Mouse (Mus musculus): ENCODE data around the gene Oxct2a. TPM values are rescaled to one million over a fixed set of nuclear protein-coding genes. Genes with fewer than 3 reads are reported as not detected.

Gene Oxct2a
- total and polyA plus RNA-seq, 3 experiments = 0.08 TPM; not detected in 2

DNA sequence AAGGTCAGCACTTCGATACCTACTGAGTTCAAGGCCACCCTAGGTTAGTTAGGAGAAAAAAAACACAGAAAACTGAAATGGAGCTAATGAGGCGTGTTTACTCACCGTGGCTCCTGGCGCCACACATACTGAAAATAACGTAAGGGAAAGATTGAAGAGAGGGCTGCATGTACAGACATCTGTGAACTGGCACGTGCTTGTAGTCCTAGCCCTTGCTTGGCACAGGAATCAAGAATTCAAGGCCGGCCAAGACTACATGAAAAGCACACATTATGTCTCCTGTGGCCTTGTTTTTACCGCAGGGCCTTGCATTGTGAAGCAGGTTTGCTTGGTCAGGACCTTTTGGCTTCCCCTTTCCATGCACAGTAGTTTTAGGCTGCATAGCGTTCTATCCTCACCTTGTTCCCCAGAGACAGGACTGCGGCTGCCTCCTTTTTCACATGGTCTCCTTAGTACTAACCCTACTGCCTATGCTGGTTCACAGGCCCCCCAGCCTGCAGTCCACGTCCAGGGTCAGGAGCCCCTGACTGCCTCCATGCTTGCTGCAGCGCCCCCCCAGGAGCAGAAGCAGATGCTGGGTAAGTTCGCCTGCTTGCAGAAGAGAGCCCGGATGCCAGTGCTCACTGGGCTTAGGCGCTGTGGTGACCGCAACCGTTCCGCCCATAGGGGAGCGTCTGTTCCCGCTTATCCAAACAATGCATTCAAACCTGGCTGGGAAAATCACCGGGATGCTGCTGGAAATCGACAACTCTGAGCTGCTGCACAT lies 26.1 kb downstream of the Oxct2a start:
- Histone ChIP-seq H3K27me3 (replicated peaks) (no peaks in the 10 kb centered on the region), H3K27ac (ENCODE audit: insufficient read depth, low read depth) (no peak overlapping the region), H3K4me2 (ENCODE audit: insufficient read depth, low read depth, poor library complexity, severe bottlenecking) (no peak overlapping the region), H3K79me2 (replicated peaks; ENCODE audit: control insufficient read depth, extremely low read depth, insufficient read depth, poor library complexity, severe bottlenecking) (no peaks in the 10 kb centered on the region; the same call in none of the 2 replicates), H3K4me3 (replicated peaks in 1 of 3; ENCODE audit: low read depth in 2 of 3, low read length in 2 of 3, poor library complexity in 1 of 3) (no peak overlapping the region), H3K9ac (ENCODE audit: insufficient read depth, low read depth) (no peak overlapping the region), H3K4me1 (ENCODE audit: control insufficient read depth in 1 of 2, insufficient read depth in 2 of 2) (peaks cover 0 to 4% of the 10 kb centered on the region in 2 experiments; a peak in 2 of 4 replicates), H3K36me3 (replicated peaks in 1 of 2; ENCODE audit: control insufficient read depth in 1 of 2, insufficient read depth in 1 of 2, low read length in 1 of 2) (peaks cover 71 to 85% of the 10 kb centered on the region in 2 experiments), H3K9me3 (replicated peaks; ENCODE audit: low read length) (no peaks in the 10 kb centered on the region)
- dilution Hi-C loops (cut with MboI; ENCODE audit: extremely low pct_ligation_motif_present, extremely low pct_unique_long_range_greater_than_20kb, low sequenced_read_pairs) (no loop called here), in situ Hi-C loops (cut with MboI; ENCODE audit: low pct_ligation_motif_present, low pct_unique_long_range_greater_than_20kb, low sequenced_read_pairs) (loop anchor here (25.0 kb wide), 1 partner anchor 540 kb away; no protein-coding TSS in a partner anchor)
- TF ChIP-seq TCF12 (IDR thresholded peaks at IDR 0.05; ENCODE audit: low read depth, low read length) (no peak), CHD2 (IDR thresholded peaks at IDR 0.05; ENCODE audit: low read length) (no peak)
- DNase-seq (ENCODE audit: extremely low read depth) = no peak

DNA sequence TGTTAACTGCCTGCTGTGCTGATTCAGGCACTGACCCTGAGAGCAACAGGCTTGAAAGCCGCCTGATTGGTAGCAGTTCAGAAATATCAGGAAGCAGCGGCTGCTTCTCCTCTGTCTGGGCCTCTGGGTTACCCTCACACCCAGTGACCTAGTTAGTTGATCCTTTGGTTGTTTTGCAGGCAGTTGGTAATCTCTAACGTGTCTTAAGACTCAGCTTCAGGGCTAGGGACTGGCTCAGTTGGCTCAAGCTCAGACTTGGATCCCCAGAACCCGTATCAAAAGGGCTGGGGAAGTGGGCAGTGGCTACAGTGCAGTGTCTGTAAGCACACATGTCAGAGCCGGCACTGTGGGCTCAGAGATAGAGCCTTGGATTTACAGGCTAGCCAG lies 27.3 kb downstream of the Oxct2a start:
- H3K9me3 ChIP-seq (replicated peaks; ENCODE audit: low read length) = no peaks in the 10 kb centered on the region
- no peaks in the 10 kb centered on the region for H3K27me3 ChIP-seq (replicated peaks)
- no peak overlapping the region for H3K4me2 ChIP-seq (ENCODE audit: insufficient read depth, low read depth, poor library complexity, severe bottlenecking)
- H3K79me2 ChIP-seq (replicated peaks; ENCODE audit: control insufficient read depth, extremely low read depth, insufficient read depth, poor library complexity, severe bottlenecking) = peaks cover 3% of the 10 kb centered on the region
- dilution Hi-C loops (cut with MboI; ENCODE audit: extremely low pct_ligation_motif_present, extremely low pct_unique_long_range_greater_than_20kb, low sequenced_read_pairs) = no loop called here
- in situ Hi-C loops (cut with MboI; ENCODE audit: low pct_ligation_motif_present, low pct_unique_long_range_greater_than_20kb, low sequenced_read_pairs) = loop anchor here (25.0 kb wide), 1 partner anchor 541 kb away; no protein-coding TSS in a partner anchor
- no peak for DNase-seq (ENCODE audit: extremely low read depth)
- H3K4me3 ChIP-seq (replicated peaks in 1 of 3; ENCODE audit: low read depth in 2 of 3, low read length in 2 of 3, poor library complexity in 1 of 3) = no peak overlapping the region
- H3K36me3 ChIP-seq (replicated peaks in 1 of 2; ENCODE audit: control insufficient read depth in 1 of 2, insufficient read depth in 1 of 2, low read length in 1 of 2) = peaks cover 81 to 89% of the 10 kb centered on the region in 2 experiments
- peaks cover 0 to 4% of the 10 kb centered on the region in 2 experiments; a peak in 2 of 4 replicates for H3K4me1 ChIP-seq (ENCODE audit: control insufficient read depth in 1 of 2, insufficient read depth in 2 of 2)
- no peak overlapping the region for H3K27ac ChIP-seq (ENCODE audit: insufficient read depth, low read depth)
- H3K9ac ChIP-seq (ENCODE audit: insufficient read depth, low read depth) = no peak overlapping the region
- TF ChIP-seq JUND (conservative IDR thresholded peaks at IDR 0.05; ENCODE audit: low read depth, low read length) = no peak
- TF ChIP-seq IRF4 (IDR thresholded peaks at IDR 0.05; ENCODE audit: low read depth, low read length) = no peak
- TF ChIP-seq PAX5 (IDR thresholded peaks at IDR 0.05; ENCODE audit: low read length) = no peak
- no peak for TF ChIP-seq MEF2A (IDR thresholded peaks at IDR 0.05; ENCODE audit: borderline replicate concordance, low read depth, low read length)
- TF ChIP-seq ZNF384 (IDR thresholded peaks at IDR 0.05; ENCODE audit: low read depth, low read length) = no peak
- no peak for TF ChIP-seq ZC3H11A (IDR thresholded peaks at IDR 0.05; ENCODE audit: low read depth, low read length)
- TF ChIP-seq SIN3A (IDR thresholded peaks at IDR 0.05; ENCODE audit: low read length) = no peak
- TF ChIP-seq POLR2AphosphoS2 (IDR thresholded peaks at IDR 0.05; ENCODE audit: low read depth, low read length) = no peak
- no peak for TF ChIP-seq UBTF (IDR thresholded peaks at IDR 0.05; ENCODE audit: low read depth, low read length)
- no peak for TF ChIP-seq CTCF (conservative IDR thresholded peaks at IDR 0.05 in 1 of 2, IDR thresholded peaks at IDR 0.05 in 1 of 2; ENCODE audit: low read depth in 2 of 2, low read length in 2 of 2)
- no peak for TF ChIP-seq MAFK (IDR thresholded peaks at IDR 0.05; ENCODE audit: insufficient replicate concordance, low read length)
- no peak for TF ChIP-seq MXI1 (IDR thresholded peaks at IDR 0.05; ENCODE audit: low read depth, low read length)
- TF ChIP-seq USF1 (IDR thresholded peaks at IDR 0.05; ENCODE audit: low read depth, low read length) = no peak
- no peak for TF ChIP-seq MYC (IDR thresholded peaks at IDR 0.05; ENCODE audit: low read depth, low read length)
- TF ChIP-seq NRF1 (IDR thresholded peaks at IDR 0.05; ENCODE audit: low read depth, low read length) = no peak
- TF ChIP-seq E2F4 (IDR thresholded peaks at IDR 0.05; ENCODE audit: insufficient replicate concordance, low read depth, low read length) = no peak
